In the genomic region with DNA sequence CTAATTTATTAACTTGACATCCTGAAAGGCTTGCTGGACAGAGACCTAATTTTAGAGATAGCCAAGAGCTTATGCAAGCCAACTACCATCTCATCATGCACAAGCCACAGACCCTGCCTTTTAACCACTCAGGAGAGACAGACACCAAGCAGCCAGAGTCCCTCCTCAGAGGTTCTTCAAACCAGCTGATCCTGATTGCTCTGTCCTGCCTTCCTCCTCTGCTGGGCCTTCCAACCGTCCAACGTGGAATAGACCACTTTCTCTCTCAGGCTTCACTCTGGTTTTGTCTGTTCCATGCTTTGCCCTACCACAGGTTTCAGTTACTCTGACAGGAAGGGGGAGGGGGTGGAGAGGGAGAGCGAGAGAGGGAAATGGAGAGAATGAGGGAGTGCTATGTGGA, we compare ENCODE assay signal across 19 mouse cellular contexts.
DNase-seq lines count a peak whose midpoint lies in the region; ATAC-seq and TF ChIP-seq lines count a peak whose summit lies in the region.
"Had no signal": no experiment of that assay in that cellular context is flagged by ENCODE, and none has a peak within 500 bp of the region (broad histone marks: within the 10 kb centered on the region; RNA-seq: fewer than 3 reads in every experiment).

No protein-coding gene starts in this region.

- H3K27me3 ChIP-seq in heart, adult 2 months (ENCODE audit: control insufficient read depth, insufficient read depth, low read length): no peaks in the 10 kb centered on the region
- no peaks in the 10 kb centered on the region for H3K27me3 ChIP-seq in heart, embryonic 16.5 days (ENCODE audit: control insufficient read depth, insufficient read depth, low read length)
- H3K27me3 ChIP-seq: forebrain, embryonic 15.5 days; hindbrain, embryonic 13.5 days; liver, embryonic 12.5 days; stomach, embryonic 15.5 days had no signal

- H3K27ac ChIP-seq in heart, adult 2 months: peak overlapping the region; percentile 81
- peak overlapping the region; percentile 82; the same call in 1 of the 2 replicates for H3K27ac ChIP-seq in layer of hippocampus, adult 2 months
- peak overlapping the region; percentile 87 for H3K27ac ChIP-seq in heart, embryonic 16.5 days (ENCODE audit: low read length)
- H3K27ac ChIP-seq: forebrain, embryonic 15.5 days; liver, embryonic 12.5 days; stomach, embryonic 15.5 days had no signal

- WGBS in heart, adult 2 months: 43% methylated on average over 3 of the region's 3 CpGs
- 37% methylated on average over 3 of the region's 3 CpGs for WGBS in heart, embryonic 16.5 days

- H3K79me2 ChIP-seq in heart, adult 2 months (replicated peaks; ENCODE audit: control insufficient read depth, insufficient read depth, low read length): peaks cover 4% of the 10 kb centered on the region; the same call in 1 of the 2 replicates

- H3K4me2 ChIP-seq in heart, embryonic 16.5 days (ENCODE audit: low read depth, low read length): no peak overlapping the region
- H3K4me2 ChIP-seq: forebrain, embryonic 15.5 days; hindbrain, embryonic 13.5 days; liver, embryonic 12.5 days; midbrain, embryonic 11.5 days; stomach, embryonic 15.5 days had no signal

- peak; percentile 31; the same call in 1 of the 2 replicates for ATAC-seq in common myeloid progenitor, adult 5-6 weeks (replicated peaks; ENCODE audit: low read depth, poor library complexity, severe bottlenecking)
- no peak for ATAC-seq in heart, embryonic 16.5 days (replicated peaks; ENCODE audit: extremely low read depth, insufficient read depth, low FRiP score)
- ATAC-seq: forebrain, embryonic 15.5 days had no signal

- no peak for TF ChIP-seq POLR2A in heart, adult 2 months (IDR thresholded peaks at IDR 0.05; ENCODE audit: insufficient read depth, low read depth, low read length)

- H3K9me3 ChIP-seq in heart, embryonic 16.5 days (replicated peaks; ENCODE audit: control insufficient read depth, low read length): no peaks in the 10 kb centered on the region
- H3K9me3 ChIP-seq: forebrain, embryonic 15.5 days; hindbrain, embryonic 13.5 days; liver, embryonic 12.5 days; stomach, embryonic 15.5 days had no signal

- intact Hi-C loops in heart, adult 2 months (cut with DNase I): no loop called here

- no peak for TF ChIP-seq EP300 in heart, adult 2 months (IDR thresholded peaks at IDR 0.05; ENCODE audit: insufficient read depth, low read depth, low read length)

- H3K4me1 ChIP-seq in heart, adult 2 months (ENCODE audit: control insufficient read depth, insufficient read depth, low read length): peaks cover 20% of the 10 kb centered on the region
- H3K4me1 ChIP-seq in heart, embryonic 16.5 days (ENCODE audit: control insufficient read depth, insufficient read depth, low read length): peaks cover 64% of the 10 kb centered on the region

- no peak for TF ChIP-seq CTCF in heart, adult 2 months (IDR thresholded peaks at IDR 0.05)
- no peak for TF ChIP-seq CTCF in layer of hippocampus, adult 2 months (conservative IDR thresholded peaks at IDR 0.05)

- H3K9ac ChIP-seq in heart, adult 2 months (ENCODE audit: low read depth, low read length): no peak overlapping the region
- no peak overlapping the region for H3K9ac ChIP-seq in heart, embryonic 16.5 days (ENCODE audit: low read length)
- H3K9ac ChIP-seq: forebrain, embryonic 15.5 days; hindbrain, embryonic 13.5 days; liver, embryonic 12.5 days; stomach, embryonic 15.5 days had no signal

- no peak overlapping the region for H3K4me3 ChIP-seq in heart, adult 2 months
- H3K4me3 ChIP-seq in layer of hippocampus, adult 2 months: no peak overlapping the region
- H3K4me3 ChIP-seq in heart, embryonic 16.5 days (ENCODE audit: low read length): no peak overlapping the region
- H3K4me3 ChIP-seq: forebrain, embryonic 15.5 days; hindbrain, embryonic 13.5 days; liver, embryonic 12.5 days; stomach, embryonic 15.5 days had no signal

- H3K36me3 ChIP-seq in heart, adult 2 months (ENCODE audit: control insufficient read depth, insufficient read depth, low read length): peaks cover 2% of the 10 kb centered on the region
- peaks cover 7% of the 10 kb centered on the region for H3K36me3 ChIP-seq in heart, embryonic 16.5 days (ENCODE audit: control insufficient read depth, insufficient read depth)

- no peak for DNase-seq in heart, adult 2 months
- DNase-seq in heart, adult 8-10 months (ENCODE audit: low spot score): no peak
- DNase-seq in layer of hippocampus, adult 2 months (ENCODE audit: low spot score in 2 of 2): no peak
- DNase-seq in layer of hippocampus, postnatal 10 days (ENCODE audit: low spot score in 2 of 2): no peak
- no peak for DNase-seq in adipocyte (ENCODE audit: low spot score)
- DNase-seq: adrenal gland, adult 8-10 months; gastrocnemius, postnatal 25 days; kidney, adult 9 months; kidney, postnatal 25 days; lung, adult 2 months; retina, postnatal 1 day; thymus, adult 18-20 months had no signal
